Mouse (Mus musculus) hindbrain, embryonic 11.5 days (tissue): ENCODE measurements around the gene Fev. TPM values are rescaled to one million over a fixed set of nuclear protein-coding genes. Genes with fewer than 3 reads are reported as not detected.

Source experiments
- microRNA counts: library from miRNA; unstranded; fragments of <30 nt; microRNA quantifications from one replicate; lab custom pipeline; 2015
- polyA plus RNA-seq: library from polyadenylated mRNA; unstranded; fragments of >200 nt; fragmentation: Nextera tagmentation; extraction: Ambion mirVana; gene quantifications from 2 replicates; pipeline ENCODE4 v1.2.1, GENCODE M21; 2014

Gene Fev
- polyA plus RNA-seq, 1 experiment from 2014 or later: 3.0 TPM

MicroRNAs encoded within 50 kb of the gene (microRNA counts, 519-probe panel; counts per million panel counts)
- microRNA mmu-miR-375 (lab: Ali Mortazavi, UCI): not detected

Other genes with a start within 250 kb of the Fev start
- 25.6 and 38.0 TPM in 2 replicates for gene Ttll4, start 223.7 kb downstream of the Fev start, polyA plus RNA-seq
- 6.4 TPM in 2 replicates for gene Cyp27a1, start 171.8 kb downstream of the Fev start, polyA plus RNA-seq
- gene Prkag3, start 136.2 kb downstream of the Fev start, polyA plus RNA-seq: 0.22 TPM in 1 of 2 replicates, not detected in the other
- 6.7 and 10.0 TPM in 2 replicates for gene Wnt6, start 113.5 kb downstream of the Fev start, polyA plus RNA-seq
- 1.6 and 2.0 TPM in 2 replicates for gene Wnt10a, start 93.9 kb downstream of the Fev start, polyA plus RNA-seq
- 4.6 and 5.3 TPM in 2 replicates for gene Cdk5r2, start 30.5 kb downstream of the Fev start, polyA plus RNA-seq
- 0.50 and 1.6 TPM in 2 replicates for gene Cryba2, start 7.7 kb upstream of the Fev start, polyA plus RNA-seq
- 1.2 TPM in 2 replicates for gene Cfap65, start 50.2 kb upstream of the Fev start, polyA plus RNA-seq
- gene Ihh, start 66.3 kb upstream of the Fev start, polyA plus RNA-seq: 0.20 and 0.35 TPM in 2 replicates
- gene Nhej1, start 239.8 kb upstream of the Fev start, polyA plus RNA-seq: 14.8 and 15.2 TPM in 2 replicates
- gene Slc23a3, start 248.5 kb upstream of the Fev start, polyA plus RNA-seq: not detected in 2 replicates